Mouse (Mus musculus) R1 (cell line): ENCODE results near the gene Gmps.

Source experiments
- DNase-seq: peaks from one replicate; pipeline ENCODE4 v3.0.0-alpha.2; 2018; ENCODE audit warnings: low read depth, low spot score

Gmps gene

GRCm38 (mm10) chr3:63975955-63976908 lies at the start of gene Gmps:
Gene Gmps (plus strand): TSS chr3:63976106.
- DNase-seq: peak; percentile 94

- peak; percentile 82 for DNase-seq
These were observed 46.7 kb upstream of the Gmps start, which contains the start of gene E130311K13Rik for GRCm38 (mm10) chr3:63928878-63929859. Gene E130311K13Rik (minus strand): TSS chr3:63929472.

- DNase-seq: no peak
These were observed 37.0 kb upstream of the Gmps start for GRCm38 (mm10) chr3:63938928-63939327.

GRCm38 (mm10) chr3:63941204-63941850 lies 34.6 kb upstream of the Gmps start:
- DNase-seq: no peak

- DNase-seq: no peak
These were observed 26.1 kb upstream of the Gmps start for GRCm38 (mm10) chr3:63949837-63950236.

- peak; percentile 11 for DNase-seq
These were observed 12.3 kb upstream of the Gmps start for GRCm38 (mm10) chr3:63963421-63964099.

- peak; percentile 99 for DNase-seq
These were observed 11.6 kb upstream of the Gmps start, which contains the start of gene Slc33a1 for GRCm38 (mm10) chr3:63964100-63964921. Gene Slc33a1 (minus strand): TSS chr3:63964768.

- no peak for DNase-seq
These were observed 11.0 kb upstream of the Gmps start for GRCm38 (mm10) chr3:63964922-63965249.

- DNase-seq: no peak
These were observed 10.0 kb upstream of the Gmps start for GRCm38 (mm10) chr3:63965929-63966328.

- DNase-seq: no peak
These were observed 2.0 kb downstream of the Gmps start for GRCm38 (mm10) chr3:63977895-63978294.

- no peak for DNase-seq
These were observed 10.8 kb downstream of the Gmps start for GRCm38 (mm10) chr3:63986656-63987055.

- DNase-seq: no peak
These were observed 13.0 kb downstream of the Gmps start for GRCm38 (mm10) chr3:63988722-63989440.

GRCm38 (mm10) chr3:64021436-64021835 lies 45.5 kb downstream of the Gmps start:
- no peak for DNase-seq

- no peak for DNase-seq
These were observed 46.0 kb downstream of the Gmps start for GRCm38 (mm10) chr3:64021867-64022266.

- DNase-seq: no peak
These were observed 53.9 kb downstream of the Gmps start for GRCm38 (mm10) chr3:64029846-64030245.

- DNase-seq: no peak
These were observed 62.4 kb downstream of the Gmps start for GRCm38 (mm10) chr3:64038136-64038841.

GRCm38 (mm10) chr3:64039818-64040784 lies 64.2 kb downstream of the Gmps start:
- peak; percentile 91 for DNase-seq
